Mouse (Mus musculus) neural tube, embryonic 11.5 days (tissue): ENCODE measurements at regions not wholly inside any gene's neighbourhood (a gene's known extent, or its start where the extent isn't known, plus 50 kb on each side); places are given as distances from the start of the nearest gene placed in this dataset.
"Not testable (repeated sequence)": the region's sequence is repeated elsewhere in the genome, so short reads cannot be mapped to it uniquely, and the experiment has no call there.

ENCODE experiments used
- ATAC-seq: fragments of 200-750 bp; cut with Nextera tagmentation; 2 replicates; pipeline ENCODE4 v1.8.0; 2017; ENCODE audit warnings: moderate number of reproducible peaks, mild to moderate bottlenecking, moderate TSS enrichment, moderate library complexity; ENCODE audit not compliant: insufficient read depth, low FRiP score, low TSS enrichment
- DNase-seq: peaks from one replicate; pipeline ENCODE4 v3.0.0-alpha.2; 2015; ENCODE audit warnings: low spot score
- H3K27ac ChIP-seq: fragments of 300-500 bp; sonication (generic); 2 replicates; pipeline ENCODE4 v1.5.1; 2014; ENCODE audit warnings: low read depth, mild to moderate bottlenecking, low read length
- H3K27me3 ChIP-seq: fragments of 300-500 bp; sonication (generic); 2 replicates; pipeline ENCODE4 v1.6.1; 2014; ENCODE audit warnings: mild to moderate bottlenecking, low read length, mixed read lengths; ENCODE audit not compliant: control insufficient read depth, insufficient read depth
- H3K36me3 ChIP-seq: fragments of 300-500 bp; sonication (generic); 2 replicates; pipeline ENCODE4 v1.6.1; 2014; ENCODE audit warnings: mild to moderate bottlenecking, low read length, moderate library complexity, mixed read lengths; ENCODE audit not compliant: control insufficient read depth, insufficient read depth
- H3K4me1 ChIP-seq: fragments of 300-500 bp; sonication (generic); 2 replicates; pipeline ENCODE4 v1.6.1; 2014; ENCODE audit warnings: low read length, mixed read lengths; ENCODE audit not compliant: control insufficient read depth, insufficient read depth
- H3K4me2 ChIP-seq: fragments of 300-500 bp; sonication (generic); 2 replicates; pipeline ENCODE4 v1.6.1; 2014; ENCODE audit warnings: low read depth, mild to moderate bottlenecking, moderate library complexity
- H3K4me3 ChIP-seq: fragments of 300-500 bp; sonication (generic); 2 replicates; pipeline ENCODE4 v1.5.1; 2014; ENCODE audit warnings: low read depth, low read length
- H3K9ac ChIP-seq: fragments of 300-500 bp; sonication (generic); 2 replicates; pipeline ENCODE4 v1.6.1; 2014; ENCODE audit warnings: mild to moderate bottlenecking, low read length
- H3K9me3 ChIP-seq: fragments of 300-500 bp; sonication (generic); 2 replicates; pipeline ENCODE4 v1.6.1; 2016; ENCODE audit warnings: low read length; ENCODE audit not compliant: control insufficient read depth
- WGBS: fragments of 180-500 bp; shearing (Covaris S2); extraction: QIAGEN DNeasy Blood & Tissue Kit; methylation state at CpG from one replicate; pipeline ENCODE4 v1.1.7; 2014; 5-methylcytosine and 5-hydroxymethylcytosine counted together

DNA sequence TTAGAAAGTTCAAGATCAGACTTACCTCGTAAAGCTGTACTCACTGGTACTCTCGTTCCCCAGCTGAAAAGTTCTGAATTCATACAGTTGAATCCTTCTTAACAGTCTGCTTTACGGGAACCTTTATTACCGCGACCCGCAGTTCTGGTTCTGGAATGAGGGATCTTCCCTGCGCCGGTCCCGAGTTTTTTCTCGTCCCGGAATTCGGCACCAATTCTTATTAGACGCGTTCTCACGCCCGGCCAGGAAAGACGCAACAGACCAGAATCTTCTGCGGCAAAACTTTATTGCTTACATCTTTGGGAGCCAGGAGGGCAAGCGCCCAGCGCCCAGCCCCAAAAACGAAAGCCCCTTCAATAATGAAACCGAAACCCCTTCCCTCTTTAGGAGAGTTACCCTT is 423.4 kb downstream of the Tox3 start:
- not testable (repeated sequence) for DNase-seq, H3K27ac ChIP-seq

DNA sequence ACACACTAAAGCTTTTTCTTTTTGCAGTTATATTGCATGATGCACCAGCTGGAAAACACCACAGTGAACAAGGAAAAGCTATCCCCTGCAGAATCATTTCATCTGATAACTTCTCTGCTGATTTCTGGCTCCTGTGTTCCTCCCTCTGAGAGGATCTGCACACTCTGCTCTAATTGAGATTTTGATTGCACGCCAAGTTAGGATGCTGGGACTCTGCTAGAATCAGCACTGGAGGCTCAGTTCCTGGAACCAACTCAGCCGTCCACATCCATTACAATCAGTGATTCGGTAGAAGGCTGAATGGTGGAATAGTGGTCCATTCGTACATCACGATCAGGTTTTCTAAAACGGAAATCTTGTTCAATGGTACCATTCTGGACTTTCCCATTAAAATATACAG is 434.1 kb downstream of the Tox3 start:
- H3K4me3 ChIP-seq: no peak overlapping the region
- no peak overlapping the region for H3K27ac ChIP-seq
- H3K4me1 ChIP-seq: no peaks in the 10 kb centered on the region
- no peaks in the 10 kb centered on the region for H3K27me3 ChIP-seq
- no peak overlapping the region for H3K9ac ChIP-seq
- 94% methylated on average over 6 of the region's 6 CpGs for WGBS
- H3K4me2 ChIP-seq: no peak overlapping the region
- H3K36me3 ChIP-seq: no peaks in the 10 kb centered on the region
- H3K9me3 ChIP-seq: no peaks in the 10 kb centered on the region
- DNase-seq: no peak
- no peak for ATAC-seq

More for the DNA sequence above, 423.4 kb downstream of the Tox3 start:
- H3K4me1 ChIP-seq, H3K9ac ChIP-seq, H3K4me2 ChIP-seq, H3K27me3 ChIP-seq, ATAC-seq, H3K4me3 ChIP-seq, H3K36me3 ChIP-seq, H3K9me3 ChIP-seq: not testable (repeated sequence)
- WGBS: 97% methylated on average over 11 of the region's 22 CpGs

DNA sequence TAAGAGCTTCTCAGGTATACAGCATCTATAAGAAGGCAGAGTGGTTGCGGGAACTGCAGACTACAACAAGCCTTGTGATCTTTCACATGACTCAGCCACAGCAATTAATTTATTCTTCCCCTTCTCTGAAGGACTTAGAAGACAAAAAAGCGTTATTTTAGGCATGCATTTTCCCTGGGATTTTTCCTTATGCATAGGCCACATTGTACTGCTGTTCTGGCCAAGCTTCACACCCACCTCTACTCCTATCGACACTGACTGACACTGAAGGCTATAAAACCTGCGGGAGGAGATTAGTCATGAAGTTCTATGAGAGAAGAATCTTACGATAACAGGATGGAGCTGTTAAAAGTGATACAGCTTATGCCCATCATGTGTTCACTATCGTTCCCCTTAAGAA is 441.9 kb downstream of the Tox3 start:
- 78% methylated on average over 6 of the region's 6 CpGs for WGBS
- H3K4me2 ChIP-seq: no peak overlapping the region

DNA sequence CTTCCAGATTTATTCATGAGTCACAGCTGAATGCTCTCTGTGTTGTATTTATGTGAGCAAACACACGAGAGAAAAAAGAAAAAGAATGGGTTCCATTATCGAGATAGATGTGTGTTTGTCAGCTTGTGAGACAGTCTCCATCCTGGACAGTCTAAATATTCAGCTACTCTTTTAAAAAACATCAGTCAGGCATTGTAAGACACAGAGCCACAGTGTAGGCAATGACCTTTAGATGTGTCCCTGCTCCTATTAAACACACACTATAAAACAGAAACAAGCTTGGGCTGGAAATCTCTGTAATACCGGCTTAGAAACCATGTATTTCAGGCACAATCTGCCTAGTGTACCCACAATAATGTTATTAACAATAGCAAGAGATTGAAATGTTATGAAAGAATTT is 442.6 kb downstream of the Tox3 start:
- ATAC-seq: no peak
- peaks cover 5% of the 10 kb centered on the region; the same call in 1 of the 2 replicates for H3K4me1 ChIP-seq

More for the DNA sequence above, 441.9 kb downstream of the Tox3 start:
- Histone ChIP-seq H3K27me3 (no peaks in the 10 kb centered on the region), H3K9ac (no peak overlapping the region), H3K9me3 (no peaks in the 10 kb centered on the region), H3K27ac (no peak overlapping the region), H3K4me3 (no peak overlapping the region), H3K36me3 (no peaks in the 10 kb centered on the region), H3K4me1 (peaks cover 5% of the 10 kb centered on the region; the same call in 1 of the 2 replicates)
- no peak for DNase-seq
- ATAC-seq: no peak

DNA sequence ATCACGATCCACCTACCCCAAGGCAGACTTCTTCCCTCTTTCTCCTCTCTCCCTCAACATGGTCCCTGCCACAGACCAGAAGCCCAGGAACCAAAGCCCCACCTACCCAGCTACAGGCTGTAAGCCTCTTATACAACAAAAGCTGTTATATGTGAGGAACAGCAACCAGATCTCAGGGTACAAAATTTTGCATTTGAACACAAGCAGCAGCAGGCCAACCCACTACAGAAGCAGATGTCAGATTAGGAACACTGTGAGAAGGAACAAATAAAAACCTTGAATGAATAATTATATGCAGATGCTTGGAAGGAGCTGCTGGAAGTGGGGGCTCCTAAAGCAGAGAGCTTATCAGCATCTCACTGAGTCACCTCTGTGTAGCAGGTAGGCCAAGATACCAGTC is 444.8 kb downstream of the Tox3 start:
- ATAC-seq: no peak
- Histone ChIP-seq H3K36me3 (no peaks in the 10 kb centered on the region), H3K4me1 (peaks cover 5% of the 10 kb centered on the region; the same call in 1 of the 2 replicates), H3K4me3 (no peak overlapping the region), H3K9ac (no peak overlapping the region), H3K27ac (no peak overlapping the region), H3K27me3 (no peaks in the 10 kb centered on the region), H3K4me2 (no peak overlapping the region), H3K9me3 (no peaks in the 10 kb centered on the region)
- no peak for DNase-seq
- 81% methylated on average over 1 of the region's 1 CpGs for WGBS

More for the DNA sequence above, 442.6 kb downstream of the Tox3 start:
- no peak overlapping the region for H3K9ac ChIP-seq
- 59% methylated on average over 3 of the region's 3 CpGs for WGBS
- H3K4me2 ChIP-seq: no peak overlapping the region
- H3K27ac ChIP-seq: no peak overlapping the region
- no peaks in the 10 kb centered on the region for H3K36me3 ChIP-seq
- H3K4me3 ChIP-seq: no peak overlapping the region
- no peaks in the 10 kb centered on the region for H3K27me3 ChIP-seq
- no peak for DNase-seq
- H3K9me3 ChIP-seq: no peaks in the 10 kb centered on the region

DNA sequence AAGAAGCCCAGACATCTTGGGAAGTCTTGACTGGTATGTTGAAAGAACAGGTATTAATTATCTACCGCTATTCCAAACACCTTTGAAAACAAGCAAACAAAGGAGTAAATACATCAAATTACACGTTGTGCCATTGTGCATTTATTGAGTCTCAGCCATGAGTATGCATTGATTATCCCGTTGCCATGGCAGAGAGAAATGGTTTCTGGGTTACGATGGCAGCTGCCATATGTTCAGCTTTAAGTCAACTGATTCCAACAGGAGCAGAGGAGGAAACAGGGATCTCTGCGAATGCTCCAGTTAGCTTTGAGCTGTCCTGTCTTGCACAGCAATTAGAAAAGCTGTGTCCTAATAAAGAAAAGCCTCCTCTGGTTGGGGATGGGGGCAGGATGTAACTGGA is 475.4 kb downstream of the Tox3 start:
- DNase-seq: no peak
- WGBS: 59% methylated on average over 5 of the region's 5 CpGs
- Histone ChIP-seq H3K27me3 (no peaks in the 10 kb centered on the region), H3K4me3 (no peak overlapping the region), H3K4me1 (no peaks in the 10 kb centered on the region), H3K4me2 (no peak overlapping the region), H3K36me3 (no peaks in the 10 kb centered on the region), H3K9ac (no peak overlapping the region), H3K9me3 (no peaks in the 10 kb centered on the region), H3K27ac (no peak overlapping the region)
- ATAC-seq: no peak

DNA sequence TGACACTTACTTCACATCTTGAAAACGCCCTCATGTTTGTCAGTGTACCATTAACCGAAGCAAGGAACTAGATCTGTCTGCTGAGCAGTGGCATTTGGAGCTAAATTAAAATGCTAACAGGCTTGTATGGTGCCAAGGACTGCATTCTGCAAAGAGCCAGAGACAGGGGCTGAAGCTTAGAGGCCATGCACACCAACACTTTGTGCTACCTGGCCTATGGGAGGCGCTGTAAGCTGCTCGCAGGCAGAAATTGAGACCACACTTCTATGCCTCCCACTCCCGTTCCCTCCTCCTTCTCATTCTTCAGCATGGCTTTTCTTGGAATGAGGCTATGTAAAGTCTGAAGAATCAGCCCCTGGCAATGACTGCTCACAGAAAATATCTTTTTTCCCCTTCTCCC is 476.2 kb downstream of the Tox3 start:
- H3K36me3 ChIP-seq: no peaks in the 10 kb centered on the region
- 84% methylated on average over 5 of the region's 5 CpGs for WGBS
- no peaks in the 10 kb centered on the region for H3K27me3 ChIP-seq
- ATAC-seq: no peak
- H3K27ac ChIP-seq: no peak overlapping the region
- H3K4me1 ChIP-seq: no peaks in the 10 kb centered on the region
- no peak overlapping the region for H3K9ac ChIP-seq
- no peaks in the 10 kb centered on the region for H3K9me3 ChIP-seq
- H3K4me3 ChIP-seq: no peak overlapping the region
- H3K4me2 ChIP-seq: no peak overlapping the region
- DNase-seq: no peak

DNA sequence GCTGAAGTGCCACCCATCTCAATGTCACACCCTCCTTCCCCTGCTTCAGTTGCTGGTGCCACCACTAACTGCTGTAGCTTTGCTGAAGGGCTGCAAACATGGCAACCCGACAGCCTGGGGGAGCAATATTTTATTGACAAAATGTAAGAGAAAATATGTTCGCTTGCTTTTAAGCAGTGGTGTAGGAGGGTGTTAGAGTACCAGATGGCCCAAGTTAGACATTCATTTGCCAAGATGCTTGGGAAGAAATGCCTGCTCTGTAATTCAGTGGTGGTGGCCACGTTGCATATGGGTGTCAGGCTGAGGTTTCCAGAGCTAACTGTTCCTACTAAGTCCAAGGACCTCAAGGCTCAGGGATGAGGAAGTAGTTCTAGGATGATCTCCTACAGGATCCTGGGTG is 488.3 kb downstream of the Tox3 start:
- no peak for DNase-seq
- H3K4me2 ChIP-seq: no peak overlapping the region
- H3K9ac ChIP-seq: no peak overlapping the region
- no peak overlapping the region for H3K4me3 ChIP-seq
- 90% methylated on average over 3 of the region's 3 CpGs for WGBS
- H3K27ac ChIP-seq: no peak overlapping the region
- ATAC-seq: no peak
- no peaks in the 10 kb centered on the region for H3K4me1 ChIP-seq
- no peaks in the 10 kb centered on the region for H3K9me3 ChIP-seq
- no peaks in the 10 kb centered on the region for H3K36me3 ChIP-seq
- H3K27me3 ChIP-seq: no peaks in the 10 kb centered on the region

DNA sequence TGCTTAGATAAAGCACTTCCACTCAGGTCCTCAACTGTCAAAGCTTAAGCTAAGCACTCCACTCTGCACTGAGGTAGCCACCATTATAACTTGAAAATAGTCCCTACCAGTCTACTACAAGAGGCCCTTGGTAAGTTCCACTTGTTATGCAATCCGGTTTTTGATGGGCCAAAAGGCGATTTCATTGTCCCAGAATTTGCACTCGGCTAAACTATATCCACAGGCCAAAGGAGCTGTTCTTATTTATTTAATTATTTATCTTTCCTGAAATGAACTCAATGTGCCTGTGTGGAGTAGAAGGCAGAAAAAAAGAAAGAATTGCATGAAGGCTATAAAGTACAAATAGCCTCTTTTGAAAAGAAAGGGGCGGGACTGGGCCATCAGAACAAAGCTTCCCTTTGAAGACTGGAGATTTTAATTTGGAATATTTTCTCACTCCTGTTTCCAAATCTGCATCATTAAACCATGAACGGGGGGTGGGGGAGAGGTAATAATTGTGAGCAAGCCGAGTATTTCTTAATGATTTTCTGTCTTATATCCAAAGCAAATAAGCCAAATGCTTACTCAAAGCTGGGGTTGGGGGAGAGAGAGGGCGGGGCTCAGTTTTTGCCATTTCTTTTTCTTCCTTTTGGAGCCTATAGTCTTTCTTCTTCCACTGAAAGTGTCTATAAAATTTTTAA is 489.3 kb downstream of the Tox3 start:
- Histone ChIP-seq H3K27ac (no peak overlapping the region), H3K4me3 (no peak overlapping the region), H3K36me3 (no peaks in the 10 kb centered on the region), H3K27me3 (no peaks in the 10 kb centered on the region), H3K9ac (no peak overlapping the region), H3K4me2 (no peak overlapping the region), H3K4me1 (no peaks in the 10 kb centered on the region), H3K9me3 (no peaks in the 10 kb centered on the region)
- ATAC-seq (no peak), DNase-seq (no peak)
- WGBS: 79% methylated on average over 7 of the region's 7 CpGs
